Mouse (Mus musculus): ENCODE data around the gene Eno1.

DNA sequence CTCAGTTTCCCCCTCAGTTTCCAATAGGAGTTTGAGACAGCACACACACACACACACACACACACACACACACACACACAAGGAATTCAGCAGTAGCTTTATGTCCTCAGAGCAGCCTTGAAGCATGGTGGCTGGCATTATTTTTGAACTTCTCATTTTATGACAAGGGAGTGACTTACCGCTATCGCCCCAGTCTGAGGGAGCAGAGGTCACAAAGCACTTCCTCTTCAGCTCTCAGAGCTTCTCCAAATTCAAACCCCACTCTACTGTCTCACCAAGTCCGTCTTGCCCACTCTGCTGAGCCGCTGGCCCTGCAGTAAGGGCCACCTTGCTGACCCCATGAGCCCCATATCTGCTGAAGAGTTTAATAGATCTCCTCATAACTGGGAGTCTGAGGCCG, 33.8 kb upstream of the Eno1 start:
- no peak for TF ChIP-seq POLR2A (IDR thresholded peaks at IDR 0.05; ENCODE audit: insufficient read depth, low read length)
- no peak for TF ChIP-seq EP300 (IDR thresholded peaks at IDR 0.05; ENCODE audit: insufficient read depth, low read depth, low read length)
